Mouse (Mus musculus) midbrain, embryonic 13.5 days (tissue): ENCODE measurements around the gene Nfam1. TPM values are rescaled to one million over a fixed set of nuclear protein-coding genes. Genes with fewer than 3 reads are reported as not detected.

Experiments used
- ATAC-seq: fragments of 200-750 bp; cut with Nextera tagmentation; 2 replicates; pipeline ENCODE4 v1.8.0; 2017; ENCODE audit warnings: mild to moderate bottlenecking, moderate TSS enrichment, moderate library complexity
- H3K27ac ChIP-seq: fragments of 300-500 bp; sonication (generic); 2 replicates; pipeline ENCODE4 v1.5.1; 2015; ENCODE audit warnings: inconsistent platforms, mild to moderate bottlenecking, moderate library complexity
- H3K27me3 ChIP-seq: fragments of 300-500 bp; sonication (generic); 2 replicates; pipeline ENCODE4 v1.6.1; 2015; ENCODE audit warnings: mild to moderate bottlenecking, inconsistent platforms
- H3K36me3 ChIP-seq: fragments of 300-500 bp; sonication (generic); 2 replicates; pipeline ENCODE4 v1.6.1; 2015; ENCODE audit warnings: mild to moderate bottlenecking, inconsistent platforms
- H3K4me1 ChIP-seq: fragments of 300-500 bp; sonication (generic); replicated peaks from 2 replicates; pipeline ENCODE4 v1.6.1; 2015; ENCODE audit warnings: inconsistent platforms
- H3K4me2 ChIP-seq: fragments of 300-500 bp; sonication (generic); replicated peaks from 2 replicates; pipeline ENCODE4 v1.6.1; 2015; ENCODE audit warnings: moderate library complexity, mild to moderate bottlenecking, inconsistent platforms
- H3K4me3 ChIP-seq: fragments of 300-500 bp; sonication (generic); replicated peaks from 2 replicates; pipeline ENCODE4 v1.5.1; 2015; ENCODE audit warnings: mild to moderate bottlenecking, inconsistent platforms
- H3K9ac ChIP-seq: fragments of 300-500 bp; sonication (generic); replicated peaks from 2 replicates; pipeline ENCODE4 v1.6.1; 2015; ENCODE audit warnings: mild to moderate bottlenecking, inconsistent platforms
- H3K9me3 ChIP-seq: fragments of 300-500 bp; sonication (generic); 2 replicates; pipeline ENCODE4 v1.6.1; 2016; ENCODE audit warnings: mild to moderate bottlenecking, inconsistent platforms
- WGBS: fragments of 180-500 bp; shearing (Covaris S2); methylation state at CpG from one replicate; pipeline ENCODE4 v1.1.7; 2015; 5-methylcytosine and 5-hydroxymethylcytosine counted together
- polyA plus RNA-seq: library from polyadenylated mRNA; unstranded; fragments of >200 nt; fragmentation: Nextera tagmentation; extraction: Ambion mirVana; gene quantifications from 2 replicates; pipeline ENCODE4 v1.2.1, GENCODE M21; 2015

Gene Nfam1
- polyA plus RNA-seq, 1 experiment from 2014 or later, result 2.4 TPM

DNA sequence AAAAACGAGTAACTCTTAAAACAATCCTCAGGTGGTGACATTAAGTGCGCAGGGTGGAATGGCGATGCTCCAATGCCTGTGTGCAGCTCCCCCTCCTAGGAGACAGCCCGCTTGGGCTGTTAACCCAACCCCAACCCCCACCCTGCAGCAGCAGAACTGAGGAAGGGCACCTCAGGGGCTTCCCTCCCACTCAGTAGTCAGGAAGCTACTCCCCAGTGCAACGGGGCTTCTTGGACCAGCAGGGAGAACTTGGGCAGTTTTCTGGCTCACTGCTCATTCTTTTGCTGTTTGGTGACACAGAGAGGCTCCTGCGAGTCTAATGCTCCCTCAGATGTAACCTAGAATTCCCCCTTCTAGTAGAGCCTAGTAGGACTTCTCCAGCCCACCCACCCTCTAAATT, 65.2 kb downstream of the Nfam1 start:
- Histone ChIP-seq H3K4me3 (peak overlapping the region; percentile 18), H3K27ac (peak overlapping the region; percentile 79), H3K36me3 (no peaks in the 10 kb centered on the region), H3K27me3 (peaks cover 30% of the 10 kb centered on the region), H3K9me3 (no peaks in the 10 kb centered on the region), H3K4me2 (peak overlapping the region; percentile 49), H3K9ac (peak overlapping the region; percentile 55; the same call in 1 of the 2 replicates), H3K4me1 (peaks cover 43% of the 10 kb centered on the region)
- WGBS, result 30% methylated on average over 6 of the region's 6 CpGs
- ATAC-seq, result peak; percentile 15

DNA sequence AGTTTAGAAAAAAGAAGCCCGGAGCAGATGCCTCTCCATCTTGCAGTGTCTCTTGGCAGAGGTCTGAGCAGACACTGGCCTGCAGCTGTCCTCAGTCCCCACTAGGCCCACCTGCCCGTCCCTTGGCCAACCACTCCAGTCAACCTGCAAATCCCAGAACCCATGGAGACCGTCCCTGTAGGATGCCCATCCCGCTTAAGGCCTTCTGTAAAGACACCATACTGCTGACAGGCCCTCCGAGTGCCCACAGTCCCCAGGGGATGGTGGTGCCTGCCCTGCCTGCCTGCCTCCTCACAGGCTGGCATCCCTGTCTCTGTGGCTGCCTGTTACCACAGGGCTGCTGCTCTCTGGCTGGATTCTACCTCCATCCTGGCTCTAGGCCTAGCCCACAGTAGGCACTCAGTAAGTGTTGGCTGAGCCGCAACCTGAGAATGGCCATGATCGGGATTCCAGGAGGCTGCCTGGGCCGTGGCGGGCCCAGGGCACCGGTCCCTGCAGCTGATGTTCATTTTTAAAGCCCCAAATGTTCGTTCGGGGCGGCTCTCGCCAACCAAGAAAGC, 68.8 kb downstream of the Nfam1 start:
- 0 out of 2 replicates have a peak, but pooled peaks have one; percentile 13 for ATAC-seq
- H3K4me3 ChIP-seq, result peak overlapping the region; percentile 57; the same call in 1 of the 2 replicates
- H3K9ac ChIP-seq, result no peak overlapping the region
- H3K9me3 ChIP-seq, result no peaks in the 10 kb centered on the region
- peak overlapping the region; percentile 73 for H3K4me2 ChIP-seq
- H3K27me3 ChIP-seq, result peaks cover 51% of the 10 kb centered on the region
- WGBS, result 67% methylated on average over 14 of the region's 14 CpGs
- H3K27ac ChIP-seq, result peak overlapping the region; percentile 79
- no peaks in the 10 kb centered on the region for H3K36me3 ChIP-seq
- H3K4me1 ChIP-seq, result peaks cover 73% of the 10 kb centered on the region

DNA sequence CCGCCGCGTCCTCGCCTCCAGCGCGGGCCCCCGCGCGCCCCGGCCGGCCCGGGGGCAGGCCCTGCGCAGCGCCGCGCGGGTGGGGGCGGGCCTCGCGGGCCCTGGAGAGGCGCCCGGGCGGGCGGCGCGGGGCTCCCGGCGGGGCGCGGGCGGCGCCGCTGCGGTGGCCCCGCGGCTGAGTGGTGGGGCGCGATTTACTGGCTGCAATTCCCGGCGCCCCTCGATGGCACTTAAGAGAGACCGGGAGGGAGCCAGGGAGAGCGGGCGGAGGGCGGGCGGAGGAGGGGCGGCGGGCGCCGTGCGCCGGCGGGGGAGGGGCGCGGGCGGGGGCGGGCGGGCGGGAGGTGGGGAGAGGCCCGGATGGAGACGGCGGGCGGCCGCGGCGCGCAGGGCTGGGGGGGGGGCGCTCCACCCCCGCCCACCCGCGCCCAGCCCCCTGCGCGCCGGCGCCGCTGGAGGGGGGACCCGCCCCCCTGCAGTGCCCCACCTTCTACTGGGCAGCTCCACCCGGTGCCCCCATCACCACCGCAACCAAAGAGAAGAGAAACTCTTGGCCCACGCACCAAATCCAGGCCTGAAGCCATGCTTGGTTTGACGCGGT, 69.5 kb downstream of the Nfam1 start:
- ATAC-seq, result no peak
- Histone ChIP-seq H3K9ac (peak overlapping the region; percentile 79), H3K27me3 (peaks cover 54% of the 10 kb centered on the region), H3K9me3 (no peaks in the 10 kb centered on the region), H3K4me3 (peak overlapping the region; percentile 57), H3K4me1 (peaks cover 73% of the 10 kb centered on the region), H3K4me2 (peak overlapping the region; percentile 73), H3K36me3 (no peaks in the 10 kb centered on the region), H3K27ac (peak overlapping the region; percentile 79)
- WGBS, result under 1% methylated on average over 23 of the region's 82 CpGs

DNA sequence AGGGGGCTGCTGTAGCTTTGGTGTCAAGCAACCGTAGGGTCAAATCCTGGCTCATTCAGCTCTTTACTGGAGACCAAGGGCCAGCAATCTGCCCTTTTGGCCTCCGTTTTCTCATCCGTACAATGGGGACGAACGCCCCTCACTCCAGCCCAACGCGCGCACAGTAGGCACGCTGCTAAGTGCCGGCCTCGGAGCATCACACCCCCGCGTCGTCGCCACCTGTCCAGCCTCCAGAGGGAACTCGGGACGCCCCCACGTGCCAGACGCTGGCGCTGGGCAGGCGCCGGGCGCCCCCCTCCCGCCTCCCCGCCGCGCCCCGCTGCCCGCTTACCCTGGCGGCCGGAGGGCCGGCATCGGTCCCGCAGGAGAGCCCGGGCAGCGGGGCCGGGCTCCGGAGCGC, 70.0 kb downstream of the Nfam1 start:
- Histone ChIP-seq H3K27me3 (peaks cover 54% of the 10 kb centered on the region), H3K4me1 (peaks cover 73% of the 10 kb centered on the region), H3K27ac (peak overlapping the region; percentile 82), H3K9ac (peak overlapping the region; percentile 79), H3K9me3 (no peaks in the 10 kb centered on the region), H3K4me2 (peak overlapping the region; percentile 73), H3K36me3 (no peaks in the 10 kb centered on the region), H3K4me3 (peak overlapping the region; percentile 57)
- WGBS, result 5% methylated on average over 22 of the region's 39 CpGs
- ATAC-seq, result no peak

DNA sequence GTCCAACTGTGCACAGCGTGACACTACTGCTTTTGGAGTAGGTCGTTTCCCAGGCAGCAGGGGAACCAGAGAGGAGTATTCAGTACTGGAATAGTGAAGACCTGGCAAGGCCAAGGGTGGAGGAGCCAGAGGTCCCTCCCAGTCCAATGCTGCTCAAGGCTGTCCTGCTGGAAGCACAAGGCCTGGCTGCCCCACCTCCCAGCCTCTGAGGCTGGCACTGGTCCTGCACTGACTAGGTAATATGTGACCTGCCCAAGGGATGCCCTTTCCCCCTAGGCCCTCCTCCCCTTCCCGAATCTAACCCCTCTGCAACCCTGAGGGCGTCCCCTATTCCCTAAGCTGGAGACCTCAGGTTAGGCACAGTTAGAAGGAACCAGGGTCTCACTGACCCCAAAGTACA, 70.6 kb downstream of the Nfam1 start:
- Histone ChIP-seq H3K9me3 (no peaks in the 10 kb centered on the region), H3K27ac (peak overlapping the region; percentile 82), H3K27me3 (peaks cover 57% of the 10 kb centered on the region), H3K4me2 (peak overlapping the region; percentile 73), H3K36me3 (no peaks in the 10 kb centered on the region), H3K9ac (peak overlapping the region; percentile 79), H3K4me3 (peak overlapping the region; percentile 57), H3K4me1 (peaks cover 73% of the 10 kb centered on the region)
- 31% methylated on average over 4 of the region's 4 CpGs for WGBS
- no peak for ATAC-seq

DNA sequence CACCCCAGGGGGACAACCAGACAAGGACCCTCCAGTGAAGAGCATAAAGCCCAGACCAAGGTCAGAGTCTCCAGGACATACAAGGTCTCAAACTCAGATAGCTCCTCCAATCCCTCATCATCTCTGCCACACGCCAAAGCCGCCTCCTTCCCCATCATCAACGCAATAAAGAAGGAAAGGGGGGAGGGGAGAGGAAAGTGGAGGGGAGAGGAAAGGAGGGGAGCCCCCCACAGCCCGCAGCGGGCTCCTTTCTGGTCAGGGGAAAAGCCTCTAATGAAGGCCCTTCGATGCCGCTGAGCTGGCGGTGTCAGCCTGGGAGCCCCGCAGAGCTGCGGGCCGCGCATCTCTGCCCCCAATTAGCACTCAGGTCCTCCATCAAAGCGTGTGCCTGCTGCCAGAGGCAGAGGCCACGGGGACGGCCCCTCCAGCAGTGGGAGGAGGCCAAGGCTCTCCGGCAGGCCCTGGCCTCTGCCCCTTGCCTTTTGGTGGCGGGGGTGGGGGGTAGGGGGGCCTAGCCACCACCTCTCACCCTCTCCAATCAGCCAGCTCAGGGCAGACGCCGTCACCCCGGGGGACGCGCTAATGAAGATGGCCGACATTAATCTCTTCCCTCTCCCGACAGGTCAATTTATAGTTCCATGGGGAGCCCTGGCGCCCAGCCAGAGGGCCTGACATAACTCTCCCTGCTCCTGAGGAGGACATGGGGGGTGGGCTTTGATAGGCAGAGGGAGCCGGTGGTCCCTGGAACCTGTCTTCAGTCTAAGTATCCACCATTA, 72.1 kb downstream of the Nfam1 start:
- Histone ChIP-seq H3K4me2 (peak overlapping the region; percentile 73), H3K4me1 (peaks cover 87% of the 10 kb centered on the region), H3K9ac (peak overlapping the region; percentile 71), H3K9me3 (no peaks in the 10 kb centered on the region), H3K27ac (peak overlapping the region; percentile 87), H3K36me3 (no peaks in the 10 kb centered on the region), H3K4me3 (peak overlapping the region; percentile 57), H3K27me3 (peaks cover 56% of the 10 kb centered on the region)
- under 1% methylated on average over 26 of the region's 26 CpGs for WGBS
- peak; percentile 19 for ATAC-seq

DNA sequence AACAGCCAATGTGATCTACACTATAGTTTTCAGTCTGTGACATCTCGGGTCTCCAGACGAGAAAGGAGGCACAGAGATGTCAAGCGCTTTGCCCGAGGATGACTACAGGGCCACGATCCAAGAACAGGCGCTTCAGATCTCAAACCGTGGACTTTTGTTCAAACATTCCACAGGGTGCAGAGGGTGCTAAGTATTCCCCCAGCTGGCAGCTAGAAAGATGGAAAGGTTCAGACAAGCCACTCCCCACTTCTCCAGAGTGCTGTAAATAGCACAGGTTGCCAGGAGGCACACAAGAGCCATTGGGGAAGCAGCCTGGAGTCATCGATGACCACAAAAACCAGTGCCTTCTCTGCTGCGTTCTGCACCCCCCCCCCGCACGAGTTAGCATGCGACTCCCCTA, 74.0 kb downstream of the Nfam1 start:
- Histone ChIP-seq H3K4me1 (peaks cover 94% of the 10 kb centered on the region), H3K36me3 (no peaks in the 10 kb centered on the region), H3K27ac (peak overlapping the region; percentile 87), H3K9ac (0 out of 2 replicates have a peak overlapping the region, but pooled peaks have one; percentile 54), H3K4me3 (no peak overlapping the region; the same call in 1 of the 2 replicates), H3K9me3 (no peaks in the 10 kb centered on the region), H3K27me3 (peaks cover 63% of the 10 kb centered on the region), H3K4me2 (peak overlapping the region; percentile 73)
- ATAC-seq, result no peak
- WGBS, result 63% methylated on average over 12 of the region's 12 CpGs

DNA sequence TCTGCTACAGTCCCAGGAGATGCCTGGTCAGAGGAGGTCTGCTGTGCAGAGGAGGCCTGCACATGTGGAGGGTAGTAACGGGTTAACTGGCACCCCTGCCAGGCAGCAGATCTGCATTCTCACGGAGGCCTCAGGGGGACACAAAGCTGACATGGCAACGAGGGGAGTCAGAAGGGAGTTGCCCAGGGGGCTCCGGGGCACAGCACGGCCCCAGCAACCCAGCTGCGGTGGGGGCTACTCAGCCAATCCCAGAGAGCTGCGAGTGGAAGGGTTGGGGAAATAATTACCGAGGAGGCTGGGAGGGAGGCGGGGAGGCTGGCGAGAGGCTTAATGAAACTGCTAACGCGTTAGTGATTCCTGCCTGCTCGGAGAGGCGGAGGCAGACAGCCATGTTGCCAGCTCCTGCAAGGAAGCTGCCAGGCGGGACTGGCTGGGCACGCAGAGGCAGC, 74.8 kb downstream of the Nfam1 start:
- peak overlapping the region; percentile 73 for H3K4me2 ChIP-seq
- peaks cover 99% of the 10 kb centered on the region for H3K4me1 ChIP-seq
- peaks cover 70% of the 10 kb centered on the region for H3K27me3 ChIP-seq
- H3K27ac ChIP-seq, result peak overlapping the region; percentile 87
- no peaks in the 10 kb centered on the region for H3K9me3 ChIP-seq
- 1% methylated on average over 16 of the region's 16 CpGs for WGBS
- peak; percentile 70 for ATAC-seq
- no peaks in the 10 kb centered on the region for H3K36me3 ChIP-seq
- peak overlapping the region; percentile 54 for H3K9ac ChIP-seq
- peak overlapping the region; percentile 13 for H3K4me3 ChIP-seq

DNA sequence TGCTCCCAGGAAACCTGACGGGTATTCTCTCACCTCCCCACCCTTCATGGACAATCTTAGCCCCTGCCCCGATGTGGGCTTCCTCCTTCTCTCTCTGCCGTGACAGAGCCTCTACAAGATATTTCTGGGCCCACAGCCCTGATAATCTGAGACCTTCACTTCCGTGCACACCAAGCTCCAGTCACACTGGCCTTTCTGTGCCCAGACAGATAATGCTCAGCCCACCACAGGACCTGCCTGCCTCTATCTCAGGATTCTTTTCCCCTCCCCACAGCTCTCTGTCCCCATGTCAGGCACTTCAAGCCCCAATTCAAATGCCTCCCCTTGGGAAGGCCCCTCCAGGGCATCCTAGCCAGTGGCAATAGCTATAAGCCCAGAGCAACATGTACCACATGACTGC, 76.4 kb downstream of the Nfam1 start:
- Histone ChIP-seq H3K36me3 (no peaks in the 10 kb centered on the region), H3K27ac (peak overlapping the region; percentile 35), H3K9me3 (no peaks in the 10 kb centered on the region), H3K4me3 (no peak overlapping the region), H3K4me1 (peaks cover 99% of the 10 kb centered on the region), H3K9ac (0 out of 2 replicates have a peak overlapping the region, but pooled peaks have one; percentile 14), H3K27me3 (peaks cover 64% of the 10 kb centered on the region), H3K4me2 (no peak overlapping the region)
- ATAC-seq, result no peak
- WGBS, result 82% methylated on average over 4 of the region's 4 CpGs

DNA sequence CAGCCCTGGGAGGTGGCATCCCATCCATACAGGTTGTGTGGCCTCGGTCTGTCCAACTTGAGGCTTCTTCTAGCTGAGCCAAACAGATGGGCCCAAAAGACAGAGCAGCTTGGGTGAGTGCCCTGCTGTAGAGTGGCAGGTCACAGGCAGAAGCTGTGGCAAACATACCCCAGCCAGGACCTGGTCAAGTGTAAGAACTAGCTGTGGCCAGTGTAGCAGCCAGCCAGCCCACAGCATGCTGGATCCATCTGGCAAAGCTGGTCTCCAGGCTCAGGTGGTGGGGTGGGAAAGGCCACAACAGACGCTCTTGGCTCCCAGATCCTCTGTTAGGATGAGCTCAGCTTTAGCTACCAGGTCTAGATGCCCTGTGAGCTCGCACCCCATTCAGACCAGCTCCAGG, 76.8 kb downstream of the Nfam1 start:
- ATAC-seq, result no peak

DNA sequence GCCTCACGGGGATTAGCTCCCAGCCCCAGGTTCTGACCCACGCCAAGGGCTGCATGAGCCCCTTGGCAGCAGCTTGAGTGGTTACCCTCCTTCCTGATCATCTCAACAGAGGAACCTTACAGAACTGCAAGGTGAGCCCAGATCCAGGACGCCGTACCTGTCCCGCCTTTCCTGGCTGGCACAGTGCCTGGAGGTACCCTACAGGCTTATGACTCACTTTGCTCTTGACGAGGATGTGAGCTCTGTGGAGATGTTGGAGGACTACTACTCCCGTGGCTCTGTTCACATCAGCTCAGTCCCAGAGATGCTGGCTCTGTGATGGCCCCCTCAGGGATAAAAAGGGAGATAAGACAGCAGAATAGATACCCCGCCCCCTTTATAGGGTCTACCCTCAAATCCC, 77.8 kb downstream of the Nfam1 start:
- 0 out of 2 replicates have a peak overlapping the region, but pooled peaks have one; percentile 0 for H3K9ac ChIP-seq
- no peak overlapping the region for H3K4me2 ChIP-seq
- H3K36me3 ChIP-seq, result no peaks in the 10 kb centered on the region
- H3K4me1 ChIP-seq, result peaks cover 99% of the 10 kb centered on the region
- no peak for ATAC-seq
- no peak overlapping the region for H3K4me3 ChIP-seq
- H3K27ac ChIP-seq, result no peak overlapping the region
- WGBS, result 85% methylated on average over 8 of the region's 8 CpGs
- peaks cover 71% of the 10 kb centered on the region for H3K27me3 ChIP-seq
- H3K9me3 ChIP-seq, result no peaks in the 10 kb centered on the region

More for the DNA sequence above, 76.8 kb downstream of the Nfam1 start:
- Histone ChIP-seq H3K9ac (0 out of 2 replicates have a peak overlapping the region, but pooled peaks have one; percentile 14), H3K36me3 (no peaks in the 10 kb centered on the region), H3K4me3 (no peak overlapping the region), H3K27ac (0 out of 2 replicates have a peak overlapping the region, but pooled peaks have one; percentile 35), H3K9me3 (no peaks in the 10 kb centered on the region), H3K4me2 (no peak overlapping the region), H3K4me1 (peaks cover 99% of the 10 kb centered on the region), H3K27me3 (peaks cover 63% of the 10 kb centered on the region)
- 74% methylated on average over 3 of the region's 3 CpGs for WGBS

DNA sequence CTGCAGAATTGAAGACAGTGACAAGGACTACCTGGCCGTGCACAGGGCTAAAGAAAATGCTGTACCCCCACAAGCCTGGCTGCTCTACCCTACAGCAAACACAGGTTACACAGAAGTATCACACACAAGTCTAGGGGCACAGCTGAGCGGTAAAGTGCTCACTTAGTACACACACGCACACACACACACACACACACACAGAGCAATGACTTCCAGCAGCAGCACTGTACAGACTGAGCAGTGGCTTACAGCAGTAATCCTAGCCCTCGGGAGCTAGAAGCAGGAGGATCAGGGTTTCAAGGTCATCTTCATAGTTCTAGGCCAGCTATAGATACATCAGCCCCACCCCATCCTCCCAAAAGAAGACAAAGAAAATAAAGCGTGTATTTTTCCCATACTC, 79.1 kb downstream of the Nfam1 start:
- ATAC-seq, result no peak
- Histone ChIP-seq H3K27ac (no peak overlapping the region), H3K9ac (0 out of 2 replicates have a peak overlapping the region, but pooled peaks have one; percentile 14), H3K9me3 (no peaks in the 10 kb centered on the region), H3K36me3 (no peaks in the 10 kb centered on the region), H3K4me2 (no peak overlapping the region), H3K27me3 (peaks cover 59% of the 10 kb centered on the region), H3K4me3 (no peak overlapping the region), H3K4me1 (peaks cover 99% of the 10 kb centered on the region)
- 64% methylated on average over 5 of the region's 5 CpGs for WGBS
